Mouse (Mus musculus): ENCODE data around the gene Tmem59l. TPM values are rescaled to one million over a fixed set of nuclear protein-coding genes. Genes with fewer than 3 reads are reported as not detected.

Gene Tmem59l
- 96.0 and 115 TPM in 2 replicates for total RNA-seq (2014; rRNA removed)
- 147 and 150 TPM in 2 replicates for polyA plus RNA-seq (2015; fragmentation: Nextera tagmentation; extraction: Ambion mirVana)

- H3K9me3 ChIP-seq (ENCODE audit: low read length), result no peaks in the 10 kb centered on the region
- peak within 1 kb of the TSS; percentile 85 for H3K9ac ChIP-seq
- peaks cover 43% of the 10 kb centered on the region for H3K27me3 ChIP-seq (ENCODE audit: insufficient read depth, low read length)
- no peak for TF ChIP-seq CTCF (IDR thresholded peaks at IDR 0.05; ENCODE audit: low read depth)
- WGBS, result 5% methylated on average over 33 of the region's 33 CpGs
- peak within 1 kb of the TSS; percentile 61 for H3K4me3 ChIP-seq (ENCODE audit: low read depth, low read length)
- peak within 1 kb of the TSS; percentile 80 for H3K4me2 ChIP-seq (ENCODE audit: low read depth)
- H3K27ac ChIP-seq (ENCODE audit: low read depth, low read length), result no peak within 1 kb of the TSS
- peaks cover 15% of the 10 kb centered on the region; the same call in 1 of the 2 replicates for H3K36me3 ChIP-seq (ENCODE audit: insufficient read depth)
- ATAC-seq (peak; percentile 89), DNase-seq (peak; percentile 78)
- H3K4me1 ChIP-seq (ENCODE audit: insufficient read depth), result no peaks in the 10 kb centered on the region
These were observed at the start of gene Tmem59l for GRCm38 (mm10) chr8:70486941-70487520. TSS of gene Tmem59l (minus strand) at chr8:70487358.

DNA sequence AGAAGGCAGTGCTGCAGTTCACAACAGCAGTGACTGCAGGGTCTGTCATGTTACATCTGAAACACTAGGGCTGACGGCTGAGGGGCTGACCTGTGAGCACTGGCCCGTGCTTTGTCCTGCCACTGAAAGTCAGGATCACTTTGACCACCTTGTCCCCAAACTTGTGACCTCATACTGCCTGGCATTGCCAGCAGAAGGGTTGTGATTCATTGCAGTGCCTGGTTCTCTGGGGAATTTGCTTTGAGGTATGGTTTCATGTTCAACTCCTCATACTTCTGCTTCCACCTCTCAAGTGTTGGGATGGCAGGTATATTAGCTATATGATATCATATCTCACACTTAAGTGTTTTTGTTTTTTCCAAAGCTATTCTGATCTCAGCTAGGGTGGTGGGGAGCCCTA, 48.5 kb upstream of the Tmem59l start:
- Histone ChIP-seq H3K36me3 (ENCODE audit: insufficient read depth) (peaks cover 63% of the 10 kb centered on the region), H3K4me2 (ENCODE audit: low read depth) (no peak overlapping the region), H3K27me3 (ENCODE audit: insufficient read depth, low read length) (no peaks in the 10 kb centered on the region), H3K9me3 (ENCODE audit: low read length) (no peaks in the 10 kb centered on the region), H3K4me1 (ENCODE audit: insufficient read depth) (peaks cover 7% of the 10 kb centered on the region; the same call in 1 of the 2 replicates), H3K4me3 (ENCODE audit: low read depth, low read length) (no peak overlapping the region), H3K27ac (ENCODE audit: low read depth, low read length) (no peak overlapping the region), H3K9ac (no peak overlapping the region)
- ATAC-seq (no peak), DNase-seq (no peak)
- 87% methylated on average over 2 of the region's 2 CpGs for WGBS
- TF ChIP-seq CTCF (IDR thresholded peaks at IDR 0.05; ENCODE audit: low read depth), result no peak

GRCm38 (mm10) chr8:70535221-70535620, 48.1 kb upstream of the Tmem59l start:
- no peak for TF ChIP-seq CTCF (IDR thresholded peaks at IDR 0.05; ENCODE audit: low read depth)
- WGBS, result 97% methylated on average over 3 of the region's 3 CpGs
- no peak overlapping the region for H3K9ac ChIP-seq
- H3K4me1 ChIP-seq (ENCODE audit: insufficient read depth), result peaks cover 3% of the 10 kb centered on the region; the same call in 1 of the 2 replicates
- H3K4me2 ChIP-seq (ENCODE audit: low read depth), result no peak overlapping the region
- peaks cover 65% of the 10 kb centered on the region for H3K36me3 ChIP-seq (ENCODE audit: insufficient read depth)
- no peaks in the 10 kb centered on the region for H3K27me3 ChIP-seq (ENCODE audit: insufficient read depth, low read length)
- ATAC-seq (no peak), DNase-seq (no peak)
- no peak overlapping the region for H3K4me3 ChIP-seq (ENCODE audit: low read depth, low read length)
- H3K9me3 ChIP-seq (ENCODE audit: low read length), result no peaks in the 10 kb centered on the region
- no peak overlapping the region for H3K27ac ChIP-seq (ENCODE audit: low read depth, low read length)

DNA sequence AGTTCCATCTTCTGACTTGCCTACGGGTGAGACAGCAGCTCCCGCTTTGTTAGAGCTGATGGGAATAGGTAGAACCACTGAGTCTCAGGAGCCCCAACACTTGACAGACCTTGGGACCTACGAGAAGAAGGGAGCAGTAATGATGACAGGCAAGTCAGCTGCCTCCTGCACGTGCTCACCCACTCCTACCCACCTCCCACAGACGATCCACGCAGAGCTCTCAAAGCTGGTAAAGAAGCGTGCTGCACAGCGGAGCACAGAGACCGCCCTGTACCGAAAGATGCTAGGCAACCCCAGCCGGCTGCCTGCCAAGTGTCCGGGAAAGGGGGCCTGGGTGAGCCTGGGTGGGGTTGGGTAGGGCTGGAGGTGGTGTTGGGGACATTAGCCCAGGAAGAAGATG, 47.1 kb upstream of the Tmem59l start:
- no peak for ATAC-seq
- no peaks in the 10 kb centered on the region for H3K27me3 ChIP-seq (ENCODE audit: insufficient read depth, low read length)
- no peak overlapping the region for H3K4me3 ChIP-seq (ENCODE audit: low read depth, low read length)
- no peaks in the 10 kb centered on the region for H3K9me3 ChIP-seq (ENCODE audit: low read length)
- H3K36me3 ChIP-seq (ENCODE audit: insufficient read depth), result peaks cover 65% of the 10 kb centered on the region
- TF ChIP-seq CTCF (IDR thresholded peaks at IDR 0.05; ENCODE audit: low read depth), result no peak
- no peak for DNase-seq
- H3K4me2 ChIP-seq (ENCODE audit: low read depth), result no peak overlapping the region
- no peaks in the 10 kb centered on the region for H3K4me1 ChIP-seq (ENCODE audit: insufficient read depth)
- no peak overlapping the region for H3K9ac ChIP-seq
- 90% methylated on average over 12 of the region's 12 CpGs for whole genome bisulfite sequencing
- H3K27ac ChIP-seq (ENCODE audit: low read depth, low read length), result no peak overlapping the region

DNA sequence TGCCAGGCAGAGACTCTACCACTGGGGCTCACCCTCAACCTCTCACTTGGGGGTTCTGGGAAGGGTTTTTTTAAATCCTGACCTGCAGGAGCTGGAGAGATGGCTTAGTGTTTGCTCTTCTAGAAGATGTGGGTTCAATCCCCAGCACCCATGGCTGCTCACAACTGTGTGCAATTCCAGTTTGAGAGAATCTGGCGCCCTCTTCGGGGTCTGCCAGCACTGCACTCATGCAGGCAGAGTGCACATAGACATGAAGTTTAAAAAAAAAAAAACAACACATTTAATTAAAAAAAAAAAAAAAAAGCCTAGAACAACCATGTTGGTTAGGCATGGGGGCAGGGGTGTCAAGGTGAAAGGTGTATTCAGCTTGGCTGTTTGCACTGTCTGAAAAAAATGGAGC, 43.2 kb upstream of the Tmem59l start:
- Histone ChIP-seq H3K27me3 (ENCODE audit: insufficient read depth, low read length) (no peaks in the 10 kb centered on the region), H3K4me1 (ENCODE audit: insufficient read depth) (peaks cover 6% of the 10 kb centered on the region; the same call in 1 of the 2 replicates), H3K36me3 (ENCODE audit: insufficient read depth) (peaks cover 47% of the 10 kb centered on the region), H3K9me3 (ENCODE audit: low read length) (no peaks in the 10 kb centered on the region), H3K9ac (no peak overlapping the region), H3K27ac (ENCODE audit: low read depth, low read length) (no peak overlapping the region), H3K4me2 (ENCODE audit: low read depth) (no peak overlapping the region), H3K4me3 (ENCODE audit: low read depth, low read length) (no peak overlapping the region)
- 94% methylated on average over 2 of the region's 2 CpGs for WGBS
- TF ChIP-seq CTCF (IDR thresholded peaks at IDR 0.05; ENCODE audit: low read depth), result peak; percentile 35; the same call in 1 of the 2 replicates
- ATAC-seq (no peak), DNase-seq (no peak)

DNA sequence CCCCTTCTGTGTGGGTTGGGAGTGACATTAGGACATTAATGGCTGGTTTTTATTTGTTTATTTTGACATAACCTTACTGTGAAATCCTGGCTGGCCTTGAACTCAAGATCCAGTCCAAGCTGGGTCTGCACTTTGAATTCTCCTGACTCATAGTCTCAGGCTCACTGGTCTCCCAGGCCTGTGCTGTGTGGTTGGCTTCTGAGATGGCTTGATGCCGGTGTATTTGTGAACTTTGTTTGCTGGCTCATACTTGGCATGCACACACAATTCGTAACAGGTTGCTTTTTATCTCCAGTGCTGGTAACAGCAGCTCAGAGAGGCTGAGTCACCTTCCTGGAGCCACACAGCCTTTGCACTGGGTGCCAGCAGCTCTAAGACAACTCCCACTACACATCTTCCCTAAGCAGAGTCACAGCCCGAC, 42.6 kb upstream of the Tmem59l start:
- H3K4me1 ChIP-seq (ENCODE audit: insufficient read depth), result peaks cover 6% of the 10 kb centered on the region; the same call in 1 of the 2 replicates
- TF ChIP-seq CTCF (IDR thresholded peaks at IDR 0.05; ENCODE audit: low read depth), result no peak
- H3K36me3 ChIP-seq (ENCODE audit: insufficient read depth), result peaks cover 41% of the 10 kb centered on the region
- DNase-seq (no peak), ATAC-seq (no peak)
- no peak overlapping the region for H3K4me2 ChIP-seq (ENCODE audit: low read depth)
- H3K9me3 ChIP-seq (ENCODE audit: low read length), result no peaks in the 10 kb centered on the region
- H3K4me3 ChIP-seq (ENCODE audit: low read depth, low read length), result no peak overlapping the region
- H3K27ac ChIP-seq (ENCODE audit: low read depth, low read length), result no peak overlapping the region
- H3K9ac ChIP-seq, result no peak overlapping the region
- H3K27me3 ChIP-seq (ENCODE audit: insufficient read depth, low read length), result no peaks in the 10 kb centered on the region
- WGBS, result 95% methylated on average over 3 of the region's 3 CpGs

DNA sequence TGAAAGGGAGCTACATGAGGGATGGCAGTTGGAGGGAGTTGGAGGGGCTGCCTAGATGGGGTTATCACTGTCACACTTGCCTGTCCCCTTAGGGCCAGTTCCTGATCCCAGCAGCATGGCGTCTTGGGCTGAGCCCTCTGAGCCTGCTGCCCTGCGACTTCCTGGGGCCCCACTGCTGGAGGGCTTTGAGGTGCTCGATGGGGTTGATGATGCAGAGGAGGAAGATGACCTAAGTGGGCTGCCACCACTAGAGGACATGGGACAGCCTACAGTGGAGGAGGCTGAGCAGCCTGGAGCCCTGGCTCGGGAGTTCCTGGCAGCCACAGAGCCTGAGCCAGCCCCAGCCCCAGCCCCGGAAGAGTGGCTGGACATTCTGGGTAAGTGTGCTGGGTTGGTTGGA, 42.1 kb upstream of the Tmem59l start:
- DNase-seq (no peak), ATAC-seq (no peak)
- 91% methylated on average over 5 of the region's 5 CpGs for WGBS
- H3K27ac ChIP-seq (ENCODE audit: low read depth, low read length), result no peak overlapping the region
- peaks cover 6% of the 10 kb centered on the region; the same call in 1 of the 2 replicates for H3K4me1 ChIP-seq (ENCODE audit: insufficient read depth)
- H3K9ac ChIP-seq, result no peak overlapping the region
- no peaks in the 10 kb centered on the region for H3K9me3 ChIP-seq (ENCODE audit: low read length)
- H3K4me2 ChIP-seq (ENCODE audit: low read depth), result no peak overlapping the region
- no peak overlapping the region for H3K4me3 ChIP-seq (ENCODE audit: low read depth, low read length)
- no peaks in the 10 kb centered on the region for H3K27me3 ChIP-seq (ENCODE audit: insufficient read depth, low read length)
- no peak for TF ChIP-seq CTCF (IDR thresholded peaks at IDR 0.05; ENCODE audit: low read depth)
- peaks cover 37% of the 10 kb centered on the region for H3K36me3 ChIP-seq (ENCODE audit: insufficient read depth)

All from forebrain, postnatal 0 days (tissue).